Mouse (Mus musculus) c-Kit-positive CD71-positive TER-119-positive erythroid progenitor cells, embryonic 14.5 days (primary cell): ENCODE measurements around the gene Mmd.

Experiments used
- DNase-seq: peaks from one replicate; pipeline ENCODE4 v3.0.0-alpha.2; 2013; ENCODE audit warnings: low spot score

Mmd gene

DNA sequence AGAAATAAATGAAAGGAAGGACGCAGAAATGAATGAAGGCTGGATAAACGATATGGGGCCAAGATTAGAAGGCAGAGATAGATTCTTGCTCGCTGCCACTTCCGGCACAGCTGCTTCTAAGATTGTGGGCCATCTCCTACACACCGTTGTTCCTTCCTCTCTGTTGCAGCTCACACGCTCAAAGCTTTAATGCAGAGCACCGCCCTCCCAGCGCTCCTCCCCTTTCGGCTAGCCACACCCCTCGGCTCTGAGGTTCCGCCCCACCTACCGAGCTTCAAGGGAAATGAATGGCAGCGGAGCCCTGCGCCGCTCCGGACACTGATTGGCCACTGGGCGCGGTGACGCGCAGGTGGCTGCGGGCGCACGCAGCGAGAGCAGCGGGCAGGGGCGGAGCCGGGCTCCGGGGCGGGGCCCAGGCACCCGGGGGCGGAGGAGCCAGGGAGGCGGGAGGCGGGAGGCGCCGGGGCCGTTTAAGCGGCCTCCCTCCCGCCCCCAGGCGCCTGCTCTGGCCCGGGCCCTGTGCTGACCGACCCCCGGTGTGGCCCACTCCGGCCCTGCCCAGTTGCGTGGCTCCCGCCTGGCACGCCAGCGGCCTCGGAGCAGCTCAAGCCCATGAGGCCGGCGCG is at the start of gene Mmd:
Mmd (plus strand) TSS at position 432 of the 626 bp plus-strand sequence.
- DNase-seq, result peak; percentile 96

GRCm38 (mm10) chr11:90200826-90201225 is 48.4 kb upstream of the Mmd start:
- DNase-seq, result no peak

DNA sequence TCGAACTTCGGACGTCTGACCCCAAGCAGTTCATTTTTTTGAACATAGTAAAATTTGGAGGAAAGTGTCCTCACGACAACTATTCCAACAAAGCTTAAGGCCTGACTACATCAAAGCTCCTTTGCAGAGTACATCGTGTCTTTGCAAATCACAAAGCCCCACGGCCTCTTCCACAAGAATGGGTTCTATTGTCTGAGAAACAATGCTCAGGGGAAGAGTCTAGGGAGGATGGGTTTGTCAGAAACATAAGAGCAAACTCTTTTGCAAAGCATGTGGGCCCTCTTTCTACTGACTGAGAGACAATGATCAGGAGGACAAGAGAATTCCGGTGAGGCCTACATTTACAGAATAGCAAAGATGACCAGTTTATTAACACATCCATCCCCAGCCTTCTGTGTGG is 35.0 kb upstream of the Mmd start:
- DNase-seq, result no peak

DNA sequence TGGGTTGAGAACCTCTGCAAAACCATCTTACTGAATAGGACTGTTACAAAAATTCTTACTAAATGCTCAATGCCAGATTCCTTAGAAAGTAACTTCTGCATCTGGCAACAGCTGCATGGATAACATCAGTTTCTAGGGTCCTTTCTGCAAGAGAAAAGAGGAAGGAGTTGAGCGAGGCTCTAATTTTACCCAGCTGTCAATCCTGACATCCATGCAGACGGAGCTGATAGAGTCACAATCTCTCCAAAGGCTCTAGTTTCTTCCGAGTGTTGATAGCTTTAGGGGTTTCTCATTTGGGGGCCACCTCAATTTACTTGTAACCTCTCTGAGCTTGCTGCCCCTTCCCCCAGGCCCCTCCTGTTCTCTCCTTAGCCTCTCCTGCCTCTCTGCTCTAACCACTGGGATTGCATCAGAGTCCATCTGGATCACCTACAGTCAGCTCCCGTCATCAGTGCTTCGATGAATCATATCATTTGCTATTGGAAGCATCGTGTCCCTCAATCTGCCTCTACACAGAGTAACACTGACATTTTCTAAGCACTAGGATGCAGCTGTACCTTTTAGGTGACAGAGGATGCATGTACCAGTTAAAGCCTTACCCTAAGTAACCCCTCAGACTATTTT is 29.1 kb upstream of the Mmd start:
- DNase-seq, result no peak

DNA sequence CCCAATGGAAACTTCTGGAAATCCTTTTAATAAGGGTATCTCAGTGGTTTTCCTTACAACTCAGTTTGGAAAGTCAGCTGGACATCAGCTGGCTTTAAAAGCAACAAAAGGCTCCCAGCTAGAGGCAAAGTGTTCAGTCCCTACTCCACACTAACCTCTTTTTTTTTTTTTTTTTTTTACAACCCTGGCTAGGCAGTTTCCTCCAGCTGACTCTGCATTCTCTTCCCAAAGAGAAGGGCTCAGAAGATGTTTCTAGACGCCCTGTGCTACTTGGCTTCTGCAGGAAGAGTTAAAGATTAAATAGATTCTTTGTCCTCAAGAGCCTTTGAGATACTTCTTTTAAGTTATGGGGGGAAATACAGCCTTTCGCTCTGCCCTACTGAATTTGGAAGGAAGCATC is 28.5 kb upstream of the Mmd start:
- no peak for DNase-seq

- DNase-seq, result no peak
Measured at GRCm38 (mm10) chr11:90224914-90225470, 24.3 kb upstream of the Mmd start.

GRCm38 (mm10) chr11:90227000-90227922 is 22.0 kb upstream of the Mmd start:
- DNase-seq, result no peak

GRCm38 (mm10) chr11:90228251-90228949 is 20.9 kb upstream of the Mmd start:
- no peak for DNase-seq

- DNase-seq, result no peak
Measured at GRCm38 (mm10) chr11:90229800-90230199, 19.5 kb upstream of the Mmd start.

- no peak for DNase-seq
Measured at GRCm38 (mm10) chr11:90230671-90231070, 18.6 kb upstream of the Mmd start.

DNA sequence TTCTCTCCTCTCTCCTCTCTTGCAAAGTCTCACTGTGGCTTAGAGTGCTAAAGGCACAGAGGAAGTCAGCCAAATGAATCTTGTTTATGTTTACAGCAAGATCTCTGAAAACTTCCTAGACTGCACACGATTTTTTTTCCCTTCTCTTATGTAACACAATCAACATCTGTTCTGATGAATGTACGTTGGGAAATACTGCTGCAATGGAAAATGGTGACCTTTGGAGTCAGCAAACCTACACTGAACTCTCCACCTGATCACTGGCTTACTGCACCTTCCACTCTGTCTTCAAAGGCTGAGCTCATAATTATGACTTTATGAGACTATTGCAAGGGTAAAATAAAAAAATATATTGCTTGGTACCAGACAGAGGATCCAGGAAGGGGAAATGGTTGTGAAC is 17.6 kb upstream of the Mmd start:
- DNase-seq, result no peak

GRCm38 (mm10) chr11:90232685-90233084 is 16.6 kb upstream of the Mmd start:
- no peak for DNase-seq

GRCm38 (mm10) chr11:90235221-90235620 is 14.0 kb upstream of the Mmd start:
- DNase-seq, result no peak

GRCm38 (mm10) chr11:90237616-90238015 is 11.6 kb upstream of the Mmd start:
- DNase-seq, result no peak

- no peak for DNase-seq
Measured at GRCm38 (mm10) chr11:90238657-90239056, 10.6 kb upstream of the Mmd start.

GRCm38 (mm10) chr11:90240652-90241330 is 8.5 kb upstream of the Mmd start:
- no peak for DNase-seq

DNA sequence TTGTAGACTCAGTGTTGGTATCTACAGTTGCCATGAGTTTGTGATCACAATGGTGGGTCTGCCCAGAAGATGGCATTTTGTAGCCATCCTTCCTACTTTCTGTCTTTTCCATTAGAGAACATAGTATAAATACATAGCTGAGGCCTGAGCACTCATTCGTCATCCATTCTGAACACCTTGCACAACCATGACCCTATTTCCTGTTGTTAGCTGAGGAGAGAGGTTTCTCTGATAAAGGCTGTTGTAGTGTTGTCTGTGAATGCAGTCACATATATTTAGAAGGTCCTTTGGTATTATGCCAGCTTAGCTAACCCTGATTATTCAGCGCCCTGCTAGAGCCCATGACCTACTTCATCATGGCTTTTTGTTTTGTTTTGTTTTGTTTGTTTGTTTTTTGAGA is 7.4 kb upstream of the Mmd start:
- no peak for DNase-seq

GRCm38 (mm10) chr11:90243300-90243699 is 6.0 kb upstream of the Mmd start:
- DNase-seq, result no peak

DNA sequence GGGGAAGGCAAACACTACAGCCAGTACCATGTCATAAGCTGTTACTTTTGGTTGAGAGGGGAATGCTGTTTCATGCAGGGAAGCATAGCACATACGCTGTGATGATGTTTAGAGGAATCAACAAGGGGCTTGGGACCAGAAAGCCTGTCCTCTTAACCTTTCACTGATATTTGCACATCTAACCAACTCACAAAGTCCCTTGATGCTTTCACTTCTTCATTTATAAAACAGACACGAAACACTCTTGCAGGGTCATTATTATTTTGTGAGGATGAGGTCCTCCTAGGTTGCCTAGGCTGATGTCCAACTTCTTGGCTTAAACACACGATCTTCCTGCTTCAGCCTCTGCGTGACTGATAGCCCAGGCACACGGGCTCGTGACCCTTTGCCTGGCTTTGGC is 3.6 kb upstream of the Mmd start:
- no peak for DNase-seq

- DNase-seq, result no peak
Measured at GRCm38 (mm10) chr11:90246676-90247075, 2.6 kb upstream of the Mmd start.

DNA sequence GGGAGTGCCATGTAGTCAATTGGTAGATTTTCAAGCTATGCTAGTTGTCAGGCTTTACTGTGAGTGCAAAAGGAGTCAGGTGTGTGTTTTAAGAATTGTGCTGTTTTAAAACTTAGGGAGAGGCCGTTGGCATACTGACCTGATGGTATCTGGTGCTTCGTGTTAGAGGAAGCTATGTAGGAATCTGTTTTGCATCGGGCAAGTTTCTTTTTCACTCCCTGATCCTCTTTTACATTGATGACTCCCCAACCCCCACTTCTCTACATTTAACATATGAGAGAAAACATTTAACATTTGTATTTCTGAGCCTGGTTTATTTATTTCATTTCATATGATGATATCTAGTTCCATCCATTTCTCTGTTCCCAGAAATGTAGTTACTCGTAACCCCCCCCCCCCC is 1.5 kb upstream of the Mmd start:
- no peak for DNase-seq
